Mouse (Mus musculus) kidney, embryonic 16.5 days (tissue): ENCODE results near the gene Pdzd4. TPM values are rescaled to one million over a fixed set of nuclear protein-coding genes. Genes with fewer than 3 reads are reported as not detected.

Source experiments
- ATAC-seq: fragments of 200-750 bp; cut with Nextera tagmentation; 2 replicates; pipeline ENCODE4 v1.8.0; 2017; ENCODE audit warnings: moderate TSS enrichment; ENCODE audit not compliant: low FRiP score, low TSS enrichment
- H3K27ac ChIP-seq: fragments of 300-500 bp; sonication (generic); 2 replicates; pipeline ENCODE4 v1.5.1; 2014; ENCODE audit warnings: low read length
- H3K27me3 ChIP-seq: fragments of 300-500 bp; sonication (generic); 2 replicates; pipeline ENCODE4 v1.6.1; 2014; ENCODE audit warnings: low read length, control low read depth, mixed read lengths; ENCODE audit not compliant: insufficient read depth
- H3K36me3 ChIP-seq: fragments of 300-500 bp; sonication (generic); 2 replicates; pipeline ENCODE4 v1.6.1; 2014; ENCODE audit warnings: low read length, control low read depth, mixed read lengths; ENCODE audit not compliant: insufficient read depth
- H3K4me1 ChIP-seq: fragments of 300-500 bp; sonication (generic); 2 replicates; pipeline ENCODE4 v1.6.1; 2014; ENCODE audit warnings: low read length, control low read depth, mixed read lengths; ENCODE audit not compliant: insufficient read depth
- H3K4me2 ChIP-seq: fragments of 300-500 bp; sonication (generic); replicated peaks from 2 replicates; pipeline ENCODE4 v1.6.1; 2014; ENCODE audit warnings: low read depth, low read length
- H3K4me3 ChIP-seq: fragments of 300-500 bp; sonication (generic); 2 replicates; pipeline ENCODE4 v1.5.1; 2014; ENCODE audit warnings: mild to moderate bottlenecking, low read length
- H3K9ac ChIP-seq: fragments of 300-500 bp; sonication (generic); replicated peaks from 2 replicates; pipeline ENCODE4 v1.6.1; 2014; ENCODE audit warnings: low read length
- H3K9me3 ChIP-seq: fragments of 300-500 bp; sonication (generic); 2 replicates; pipeline ENCODE4 v1.6.1; 2016; ENCODE audit warnings: low read length, control low read depth
- WGBS: fragments of 180-500 bp; shearing (Covaris S2); extraction: QIAGEN DNeasy Blood & Tissue Kit; methylation state at CpG from one replicate; pipeline ENCODE4 v1.1.7; 2014; 5-methylcytosine and 5-hydroxymethylcytosine counted together
- polyA plus RNA-seq: library from polyadenylated mRNA; unstranded; fragments of >200 nt; fragmentation: Nextera tagmentation; extraction: Ambion mirVana; gene quantifications from 2 replicates; pipeline ENCODE4 v1.2.1, GENCODE M21; 2015

Gene Pdzd4
- polyA plus RNA-seq: 0.59 and 0.84 TPM in 2 replicates

GRCm38 (mm10) chrX:73824185-73825151 lies at the start of gene Pdzd4:
Pdzd4 (minus strand) TSS chrX:73824969.
- H3K36me3 ChIP-seq: no peaks in the 10 kb centered on the region
- peak; percentile 88 for ATAC-seq
- WGBS: 21% methylated on average over 64 of the region's 84 CpGs
- peaks cover 17% of the 10 kb centered on the region; the same call in 1 of the 2 replicates for H3K27me3 ChIP-seq
- H3K9me3 ChIP-seq: no peaks in the 10 kb centered on the region
- no peak within 1 kb of the TSS for H3K27ac ChIP-seq
- H3K9ac ChIP-seq: peak within 1 kb of the TSS; percentile 68
- peak within 1 kb of the TSS; percentile 68 for H3K4me3 ChIP-seq
- H3K4me1 ChIP-seq: no peaks in the 10 kb centered on the region
- H3K4me2 ChIP-seq: peak within 1 kb of the TSS; percentile 71

- Histone ChIP-seq H3K4me3 (no peak overlapping the region), H3K27ac (no peak overlapping the region), H3K4me1 (no peaks in the 10 kb centered on the region), H3K9me3 (no peaks in the 10 kb centered on the region), H3K4me2 (no peak overlapping the region), H3K27me3 (no peaks in the 10 kb centered on the region), H3K36me3 (no peaks in the 10 kb centered on the region), H3K9ac (no peak overlapping the region)
- 47% methylated on average over 1 of the region's 1 CpGs for WGBS
- no peak for ATAC-seq
These were observed 47.2 kb upstream of the Pdzd4 start for GRCm38 (mm10) chrX:73871956-73872355.

GRCm38 (mm10) chrX:73871474-73871873 lies 46.7 kb upstream of the Pdzd4 start:
- ATAC-seq: no peak
- H3K4me1 ChIP-seq: no peaks in the 10 kb centered on the region
- H3K9ac ChIP-seq: no peak overlapping the region
- H3K4me3 ChIP-seq: no peak overlapping the region
- no peak overlapping the region for H3K27ac ChIP-seq
- no peak overlapping the region for H3K4me2 ChIP-seq
- H3K27me3 ChIP-seq: no peaks in the 10 kb centered on the region
- H3K9me3 ChIP-seq: no peaks in the 10 kb centered on the region
- H3K36me3 ChIP-seq: no peaks in the 10 kb centered on the region

GRCm38 (mm10) chrX:73869334-73869733 lies 44.6 kb upstream of the Pdzd4 start:
- 11% methylated on average over 5 of the region's 5 CpGs for WGBS
- H3K9me3 ChIP-seq: no peaks in the 10 kb centered on the region
- no peaks in the 10 kb centered on the region for H3K27me3 ChIP-seq
- no peak overlapping the region for H3K4me3 ChIP-seq
- no peak overlapping the region for H3K9ac ChIP-seq
- H3K4me2 ChIP-seq: no peak overlapping the region
- no peak overlapping the region for H3K27ac ChIP-seq
- no peaks in the 10 kb centered on the region for H3K36me3 ChIP-seq
- ATAC-seq: no peak
- H3K4me1 ChIP-seq: no peaks in the 10 kb centered on the region

- no peak for ATAC-seq
- no peak overlapping the region for H3K4me2 ChIP-seq
- H3K36me3 ChIP-seq: no peaks in the 10 kb centered on the region
- no peaks in the 10 kb centered on the region for H3K27me3 ChIP-seq
- no peak overlapping the region for H3K27ac ChIP-seq
- no peak overlapping the region for H3K4me3 ChIP-seq
- 58% methylated on average over 1 of the region's 1 CpGs for WGBS
- no peak overlapping the region for H3K9ac ChIP-seq
- no peaks in the 10 kb centered on the region for H3K9me3 ChIP-seq
- no peaks in the 10 kb centered on the region for H3K4me1 ChIP-seq
These were observed 43.1 kb upstream of the Pdzd4 start for GRCm38 (mm10) chrX:73867852-73868251.

GRCm38 (mm10) chrX:73867256-73867655 lies 42.5 kb upstream of the Pdzd4 start:
- Histone ChIP-seq H3K4me2 (no peak overlapping the region), H3K9ac (no peak overlapping the region), H3K4me1 (no peaks in the 10 kb centered on the region), H3K27me3 (no peaks in the 10 kb centered on the region), H3K9me3 (no peaks in the 10 kb centered on the region), H3K4me3 (no peak overlapping the region), H3K27ac (no peak overlapping the region), H3K36me3 (no peaks in the 10 kb centered on the region)
- 48% methylated on average over 3 of the region's 3 CpGs for WGBS
- no peak for ATAC-seq

- H3K9ac ChIP-seq: no peak overlapping the region
- H3K27ac ChIP-seq: no peak overlapping the region
- 55% methylated on average over 3 of the region's 3 CpGs for WGBS
- H3K9me3 ChIP-seq: no peaks in the 10 kb centered on the region
- H3K36me3 ChIP-seq: no peaks in the 10 kb centered on the region
- H3K4me2 ChIP-seq: no peak overlapping the region
- no peaks in the 10 kb centered on the region for H3K27me3 ChIP-seq
- no peak overlapping the region for H3K4me3 ChIP-seq
- no peaks in the 10 kb centered on the region for H3K4me1 ChIP-seq
- ATAC-seq: no peak
These were observed 39.9 kb upstream of the Pdzd4 start for GRCm38 (mm10) chrX:73864692-73865091.

- H3K9me3 ChIP-seq: no peaks in the 10 kb centered on the region
- no peaks in the 10 kb centered on the region for H3K36me3 ChIP-seq
- WGBS: 50% methylated on average over 3 of the region's 3 CpGs
- H3K27me3 ChIP-seq: no peaks in the 10 kb centered on the region; the same call in 1 of the 2 replicates
- H3K4me3 ChIP-seq: no peak overlapping the region
- no peak overlapping the region for H3K9ac ChIP-seq
- H3K4me2 ChIP-seq: no peak overlapping the region
- H3K4me1 ChIP-seq: no peaks in the 10 kb centered on the region
- no peak for ATAC-seq
- H3K27ac ChIP-seq: no peak overlapping the region
These were observed 30.3 kb upstream of the Pdzd4 start for GRCm38 (mm10) chrX:73855087-73855408.

GRCm38 (mm10) chrX:73854326-73855086 lies 29.7 kb upstream of the Pdzd4 start:
- no peak overlapping the region for H3K9ac ChIP-seq
- H3K4me2 ChIP-seq: no peak overlapping the region
- WGBS: 83% methylated on average over 9 of the region's 9 CpGs
- no peak overlapping the region for H3K4me3 ChIP-seq
- H3K27me3 ChIP-seq: no peaks in the 10 kb centered on the region; the same call in 1 of the 2 replicates
- H3K9me3 ChIP-seq: no peaks in the 10 kb centered on the region
- no peaks in the 10 kb centered on the region for H3K36me3 ChIP-seq
- no peaks in the 10 kb centered on the region for H3K4me1 ChIP-seq
- no peak for ATAC-seq
- no peak overlapping the region for H3K27ac ChIP-seq

- H3K4me1 ChIP-seq: no peaks in the 10 kb centered on the region
- WGBS: 77% methylated on average over 3 of the region's 3 CpGs
- ATAC-seq: no peak
- H3K9me3 ChIP-seq: no peaks in the 10 kb centered on the region
- no peak overlapping the region for H3K4me3 ChIP-seq
- H3K27me3 ChIP-seq: no peaks in the 10 kb centered on the region
- H3K36me3 ChIP-seq: no peaks in the 10 kb centered on the region
- H3K4me2 ChIP-seq: no peak overlapping the region
- no peak overlapping the region for H3K9ac ChIP-seq
- H3K27ac ChIP-seq: no peak overlapping the region
These were observed 11.9 kb upstream of the Pdzd4 start for GRCm38 (mm10) chrX:73836691-73837090.
